Comparison of ENCODE assay signal across 24 mouse cellular contexts in the genomic region with DNA sequence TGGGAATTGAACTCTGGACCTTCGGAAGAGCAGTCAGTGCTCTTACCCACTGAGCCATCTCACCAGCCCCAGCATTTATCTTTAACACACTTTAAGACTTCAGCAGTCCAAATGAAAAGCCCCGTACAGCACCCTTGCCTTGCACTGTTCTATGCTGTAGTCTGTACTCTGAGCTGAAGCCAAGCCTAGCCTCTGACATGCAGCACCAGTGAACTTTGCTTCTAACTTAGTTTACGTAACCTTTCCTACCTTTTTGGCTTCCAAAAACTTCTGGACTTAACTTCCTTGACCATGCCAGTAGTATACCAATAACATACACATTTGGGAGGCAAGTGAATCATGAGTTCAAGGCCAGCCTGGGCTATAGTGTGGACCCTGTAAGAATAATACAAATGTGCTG. TPM values are rescaled to one million over a fixed set of nuclear protein-coding genes. Genes with fewer than 3 reads are reported as not detected.
DNase-seq lines count a peak whose midpoint lies in the region; ATAC-seq and TF ChIP-seq lines count a peak whose summit lies in the region.
"Had no signal": no experiment of that assay in that cellular context is flagged by ENCODE, and none has a peak within 500 bp of the region (broad histone marks: within the 10 kb centered on the region; RNA-seq: fewer than 3 reads in every experiment).

No protein-coding gene starts in this region.

- H3K27ac ChIP-seq in kidney, embryonic 15.5 days, result no peak overlapping the region
- no peak overlapping the region for H3K27ac ChIP-seq in liver, embryonic 15.5 days (replicated peaks)
- peak overlapping the region; percentile 53; the same call in 1 of the 2 replicates for H3K27ac ChIP-seq in small intestine, adult 2 months (ENCODE audit: insufficient read depth, low read depth, low read length)
- H3K27ac ChIP-seq: heart, embryonic 10.5 days; heart, embryonic 15.5 days; hindbrain, embryonic 12.5 days; liver, embryonic 14.5 days; midbrain, embryonic 13.5 days; neural tube, embryonic 13.5 days had no signal

- H3K36me3 ChIP-seq in kidney, embryonic 15.5 days, result no peaks in the 10 kb centered on the region
- no peaks in the 10 kb centered on the region for H3K36me3 ChIP-seq in liver, embryonic 15.5 days (replicated peaks)
- no peaks in the 10 kb centered on the region for H3K36me3 ChIP-seq in small intestine, adult 2 months (ENCODE audit: control insufficient read depth, insufficient read depth, low read length)
- H3K36me3 ChIP-seq: heart, embryonic 10.5 days; heart, embryonic 15.5 days; hindbrain, embryonic 12.5 days; midbrain, embryonic 13.5 days; neural tube, embryonic 13.5 days had no signal

- H3K4me2 ChIP-seq in kidney, embryonic 15.5 days, result no peak overlapping the region
- no peak overlapping the region for H3K4me2 ChIP-seq in liver, embryonic 15.5 days
- H3K4me2 ChIP-seq: heart, embryonic 15.5 days; hindbrain, embryonic 12.5 days; midbrain, embryonic 13.5 days; neural tube, embryonic 13.5 days had no signal

- H3K4me1 ChIP-seq in kidney, embryonic 15.5 days, result 0 out of 2 replicates have a peak, but pooled peaks cover 5% of the 10 kb centered on the region
- H3K4me1 ChIP-seq in liver, embryonic 15.5 days (replicated peaks), result no peaks in the 10 kb centered on the region
- H3K4me1 ChIP-seq in small intestine, adult 2 months (ENCODE audit: control insufficient read depth, insufficient read depth, insufficient read length, low read length), result peaks cover 13% of the 10 kb centered on the region; the same call in 1 of the 2 replicates
- H3K4me1 ChIP-seq: heart, embryonic 10.5 days; heart, embryonic 15.5 days; hindbrain, embryonic 12.5 days; midbrain, embryonic 13.5 days; neural tube, embryonic 13.5 days had no signal

- 96% methylated on average over 3 of the region's 3 CpGs for WGBS in kidney, embryonic 15.5 days
- 70% methylated on average over 3 of the region's 3 CpGs for WGBS in liver, embryonic 15.5 days (ENCODE audit: insufficient replicate concordance)
- WGBS in small intestine, adult 2 months, result 61% methylated on average over 3 of the region's 3 CpGs

- no peak for TF ChIP-seq CTCF in small intestine, adult 2 months (IDR thresholded peaks at IDR 0.05; ENCODE audit: extremely low read depth, insufficient read length, insufficient replicate concordance, low read depth, low read length)

- ATAC-seq in kidney, embryonic 15.5 days (replicated peaks; ENCODE audit: low FRiP score), result no peak
- ATAC-seq in liver, embryonic 15.5 days (ENCODE audit: insufficient read depth), result peak; percentile 34; the same call in 1 of the 2 replicates
- ATAC-seq: forebrain, embryonic 16.5 days; midbrain, embryonic 13.5 days had no signal

- H3K27me3 ChIP-seq in kidney, embryonic 15.5 days, result no peaks in the 10 kb centered on the region
- no peaks in the 10 kb centered on the region for H3K27me3 ChIP-seq in liver, embryonic 15.5 days
- no peaks in the 10 kb centered on the region for H3K27me3 ChIP-seq in small intestine, adult 2 months (ENCODE audit: control insufficient read depth, insufficient read depth, low read length)
- H3K27me3 ChIP-seq: heart, embryonic 15.5 days; hindbrain, embryonic 12.5 days; midbrain, embryonic 13.5 days; neural tube, embryonic 13.5 days had no signal

- no peak overlapping the region for H3K9ac ChIP-seq in kidney, embryonic 15.5 days
- H3K9ac ChIP-seq in liver, embryonic 15.5 days, result no peak overlapping the region
- H3K9ac ChIP-seq: heart, embryonic 15.5 days; hindbrain, embryonic 12.5 days; liver, embryonic 14.5 days; midbrain, embryonic 13.5 days; neural tube, embryonic 13.5 days had no signal

- DNase-seq in kidney, adult 8-10 months, result peak; percentile 17 to 18
- no peak for DNase-seq in liver
- DNase-seq in frontal cortex, postnatal 25 days (ENCODE audit: low spot score in 2 of 2), result no peak
- DNase-seq: adrenal gland, adult 8-10 months; B cell, adult 2 months; cerebellum, adult 2 months; cerebellum, postnatal 14 days; gastrocnemius, postnatal 14 days; heart, postnatal 36 days; right cerebral cortex, postnatal 4 days had no signal

- no peak for TF ChIP-seq POLR2A in small intestine, adult 2 months (IDR thresholded peaks at IDR 0.05; ENCODE audit: low read depth, low read length)

- H3K4me3 ChIP-seq in kidney, embryonic 15.5 days (replicated peaks), result no peak overlapping the region
- H3K4me3 ChIP-seq in liver, embryonic 15.5 days (replicated peaks), result no peak overlapping the region
- no peak overlapping the region for H3K4me3 ChIP-seq in small intestine, adult 2 months (ENCODE audit: low read depth, low read length)
- H3K4me3 ChIP-seq: erythroblast, embryonic 14.5 days; heart, embryonic 10.5 days; heart, embryonic 15.5 days; hindbrain, embryonic 12.5 days; midbrain, embryonic 13.5 days; neural tube, embryonic 13.5 days had no signal

- no peaks in the 10 kb centered on the region for H3K9me3 ChIP-seq in kidney, embryonic 15.5 days (replicated peaks)
- no peaks in the 10 kb centered on the region for H3K9me3 ChIP-seq in liver, embryonic 15.5 days (replicated peaks)
- H3K9me3 ChIP-seq: heart, embryonic 10.5 days; heart, embryonic 15.5 days; hindbrain, embryonic 12.5 days; midbrain, embryonic 13.5 days; neural tube, embryonic 13.5 days had no signal

RNA-seq across cellular contexts. Expression of gene Vnn3, which starts 12.4 kb away (rescaled TPM):
- 0.27 TPM in 1 of 2 replicates, not detected in the other for polyA plus RNA-seq in kidney, embryonic 15.5 days (2015; fragmentation: Nextera tagmentation; extraction: Ambion mirVana)
- polyA plus RNA-seq in liver, embryonic 15.5 days (2015; fragmentation: Nextera tagmentation; extraction: Ambion mirVana), result 3.4 and 6.1 TPM in 2 replicates
- 0.06 and 0.74 TPM in 2 replicates for polyA plus RNA-seq in small intestine, adult 2 months (2012; rRNA removed)
- polyA plus RNA-seq: cortical plate, adult 2 months; erythroblast, embryonic 14.5 days; forebrain, embryonic 11.5 days; forebrain, embryonic 16.5 days; heart, embryonic 10.5 days; hindbrain, embryonic 12.5 days; limb, embryonic 11.5 days; midbrain, embryonic 13.5 days; neural tube, embryonic 13.5 days had no signal

RNA-seq across cellular contexts. Expression of gene Slc18b1, which starts 42.1 kb away (rescaled TPM):
- polyA plus RNA-seq in kidney, embryonic 15.5 days (2015; fragmentation: Nextera tagmentation; extraction: Ambion mirVana), result 18.2 and 19.1 TPM in 2 replicates
- polyA plus RNA-seq in liver, embryonic 15.5 days (2015; fragmentation: Nextera tagmentation; extraction: Ambion mirVana), result 1.4 and 1.7 TPM in 2 replicates
- 9.5 and 16.6 TPM in 2 replicates for polyA plus RNA-seq in small intestine, adult 2 months (2012; rRNA removed)

RNA-seq across cellular contexts. Expression of gene Rps12, which starts 51.8 kb away (rescaled TPM):
- polyA plus RNA-seq in kidney, embryonic 15.5 days (2015; fragmentation: Nextera tagmentation; extraction: Ambion mirVana), result 195 and 221 TPM in 2 replicates
- 118 and 126 TPM in 2 replicates for polyA plus RNA-seq in liver, embryonic 15.5 days (2015; fragmentation: Nextera tagmentation; extraction: Ambion mirVana)
- polyA plus RNA-seq in small intestine, adult 2 months (2012; rRNA removed), result 1,264 and 1,580 TPM in 2 replicates

RNA-seq across cellular contexts. Expression of gene Vnn1, which starts 55.6 kb away (rescaled TPM):
- 2.0 TPM in 2 replicates for polyA plus RNA-seq in kidney, embryonic 15.5 days (2015; fragmentation: Nextera tagmentation; extraction: Ambion mirVana)
- 2.1 and 2.3 TPM in 2 replicates for polyA plus RNA-seq in liver, embryonic 15.5 days (2015; fragmentation: Nextera tagmentation; extraction: Ambion mirVana)
- 9.0 and 118 TPM in 2 replicates for polyA plus RNA-seq in small intestine, adult 2 months (2012; rRNA removed)
- polyA plus RNA-seq: erythroblast, embryonic 14.5 days; neural tube, embryonic 13.5 days had no signal

Comparison
In these comparisons a context has a peak if more than half of its experiments do, and no peak if none do; other contexts are left out.
1. DNase-seq: peak in kidney, adult 8-10 months (2 of 2); none in liver (single experiment) and frontal cortex, postnatal 25 days (0 of 2).